Mouse (Mus musculus): Measurements from ENCODE around the gene Tmem130. TPM values are rescaled to one million over a fixed set of nuclear protein-coding genes. Genes with fewer than 3 reads are reported as not detected.

The Tmem130 gene
- polyA plus RNA-seq, 1 experiment from 2014 or later = 0.97 TPM

DNA sequence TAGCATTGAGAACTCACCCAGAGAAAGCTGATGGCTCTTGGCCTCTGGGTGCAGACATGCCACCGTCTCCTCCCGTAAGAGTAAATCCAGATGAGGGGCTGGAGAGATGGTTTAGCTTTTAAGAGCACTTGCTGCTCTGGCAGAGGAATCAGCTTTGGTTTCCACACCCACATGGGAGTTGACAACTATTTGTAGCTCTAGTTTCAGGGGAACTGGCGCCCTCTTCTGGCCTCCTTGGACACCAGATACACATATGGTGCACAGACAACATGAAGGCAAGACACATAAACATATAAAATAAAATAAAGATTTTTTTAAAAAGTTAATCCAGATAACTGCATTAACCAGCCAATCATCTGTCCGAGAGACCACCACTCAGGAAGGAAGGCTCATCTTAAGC is 67.5 kb downstream of the Tmem130 start:
- 74% methylated on average over 4 of the region's 4 CpGs for WGBS
- H3K4me2 ChIP-seq (ENCODE audit: low read depth, low read length) = no peak overlapping the region
- H3K36me3 ChIP-seq (ENCODE audit: control insufficient read depth, insufficient read depth) = no peaks in the 10 kb centered on the region
- no peaks in the 10 kb centered on the region for H3K9me3 ChIP-seq (replicated peaks; ENCODE audit: control insufficient read depth, low read length)
- no peak overlapping the region for H3K4me3 ChIP-seq (ENCODE audit: low read length)
- no peak overlapping the region for H3K27ac ChIP-seq (ENCODE audit: low read length)
- H3K9ac ChIP-seq (ENCODE audit: low read length) = no peak overlapping the region
- H3K27me3 ChIP-seq (ENCODE audit: control insufficient read depth, insufficient read depth, low read length) = no peaks in the 10 kb centered on the region
- no peaks in the 10 kb centered on the region for H3K4me1 ChIP-seq (ENCODE audit: control insufficient read depth, insufficient read depth, low read length)
- ATAC-seq (replicated peaks; ENCODE audit: extremely low read depth, insufficient read depth, low FRiP score) = no peak

DNA sequence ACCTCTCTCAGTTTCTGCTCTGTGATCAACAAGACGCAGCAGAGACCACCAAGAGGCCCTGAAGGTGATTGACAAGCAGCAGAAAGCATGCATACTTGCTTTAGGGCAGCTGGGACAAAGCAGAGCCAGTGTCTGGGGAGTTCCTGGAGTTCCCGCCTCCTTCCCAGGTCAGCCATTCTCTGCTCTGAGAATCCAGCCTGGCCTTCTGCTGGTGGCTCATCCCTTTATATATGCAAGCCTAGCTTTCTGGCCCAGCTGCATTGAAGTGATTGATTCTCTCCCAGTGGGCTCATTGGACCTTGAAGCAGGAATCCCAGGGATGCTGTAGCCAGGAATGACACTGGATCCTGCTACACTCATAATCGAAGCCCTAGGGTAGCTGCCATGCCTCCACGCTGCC is 70.2 kb downstream of the Tmem130 start:
- no peaks in the 10 kb centered on the region for H3K36me3 ChIP-seq (ENCODE audit: control insufficient read depth, insufficient read depth)
- no peak overlapping the region for H3K9ac ChIP-seq (ENCODE audit: low read length)
- H3K9me3 ChIP-seq (replicated peaks; ENCODE audit: control insufficient read depth, low read length) = no peaks in the 10 kb centered on the region
- H3K27me3 ChIP-seq (ENCODE audit: control insufficient read depth, insufficient read depth, low read length) = no peaks in the 10 kb centered on the region
- no peak overlapping the region for H3K4me2 ChIP-seq (ENCODE audit: low read depth, low read length)
- ATAC-seq (replicated peaks; ENCODE audit: extremely low read depth, insufficient read depth, low FRiP score) = no peak
- no peak overlapping the region for H3K4me3 ChIP-seq (ENCODE audit: low read length)
- 72% methylated on average over 4 of the region's 4 CpGs for WGBS
- H3K27ac ChIP-seq (ENCODE audit: low read length) = no peak overlapping the region
- no peaks in the 10 kb centered on the region for H3K4me1 ChIP-seq (ENCODE audit: control insufficient read depth, insufficient read depth, low read length)

GRCm38 (mm10) chr5:144688371-144688770 is 73.2 kb downstream of the Tmem130 start:
- Histone ChIP-seq H3K4me1 (ENCODE audit: control insufficient read depth, insufficient read depth, low read length) (no peaks in the 10 kb centered on the region), H3K27ac (ENCODE audit: low read length) (no peak overlapping the region), H3K36me3 (ENCODE audit: control insufficient read depth, insufficient read depth) (no peaks in the 10 kb centered on the region), H3K4me3 (ENCODE audit: low read length) (no peak overlapping the region), H3K4me2 (ENCODE audit: low read depth, low read length) (no peak overlapping the region), H3K27me3 (ENCODE audit: control insufficient read depth, insufficient read depth, low read length) (no peaks in the 10 kb centered on the region), H3K9me3 (replicated peaks; ENCODE audit: control insufficient read depth, low read length) (no peaks in the 10 kb centered on the region), H3K9ac (ENCODE audit: low read length) (no peak overlapping the region)
- ATAC-seq (replicated peaks; ENCODE audit: extremely low read depth, insufficient read depth, low FRiP score) = 0 out of 2 replicates have a peak, but pooled peaks have one; percentile 23
- 47% methylated on average over 4 of the region's 4 CpGs for WGBS

Other genes with a start within 250 kb of the Tmem130 start
- gene Nptx2, start 215.9 kb downstream of the Tmem130 start, polyA plus RNA-seq (2015; fragmentation: Nextera tagmentation; extraction: Ambion mirVana) = 0.07 and 0.12 TPM in 2 replicates
- gene Trrap, start 5.9 kb upstream of the Tmem130 start, polyA plus RNA-seq (2015; fragmentation: Nextera tagmentation; extraction: Ambion mirVana) = 43.8 and 47.2 TPM in 2 replicates
- gene Smurf1, start 204.0 kb upstream of the Tmem130 start, polyA plus RNA-seq (2015; fragmentation: Nextera tagmentation; extraction: Ambion mirVana) = 9.3 and 13.5 TPM in 2 replicates

All from heart, embryonic 16.5 days (tissue).